ENCODE assay signal across 10 mouse cellular contexts in the genomic region with DNA sequence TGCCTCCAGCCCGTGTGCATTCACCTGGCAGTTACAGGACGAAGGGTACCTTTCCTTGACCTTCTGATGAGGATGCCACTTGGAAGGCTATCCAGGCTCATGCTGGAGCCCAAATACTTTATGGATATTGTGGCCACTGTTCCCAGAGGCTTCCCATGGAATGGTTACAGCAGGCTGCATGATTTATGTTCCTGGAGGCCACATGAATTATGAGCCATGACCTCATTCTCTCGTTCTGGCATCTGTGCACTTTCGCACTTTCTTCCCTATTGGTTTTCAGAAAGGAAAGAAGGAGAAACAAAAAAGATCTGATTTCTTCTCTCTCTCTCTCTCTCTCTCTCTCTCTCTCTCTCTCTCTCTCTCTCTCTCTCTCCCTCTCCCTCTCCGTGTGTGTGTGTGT.
DNase-seq lines count a peak whose midpoint lies in the region; ATAC-seq lines count a peak whose summit lies in the region.
"Had no signal": no experiment of that assay in that cellular context is flagged by ENCODE, and none has a peak within 500 bp of the region (broad histone marks: within the 10 kb centered on the region; RNA-seq: fewer than 3 reads in every experiment).

No protein-coding gene starts in this region.

- DNase-seq in embryonic facial prominence, embryonic 10.5 days (ENCODE audit: low spot score): no peak
- DNase-seq in lung, postnatal 10 days: peak; percentile 14
- no peak for DNase-seq in lung, postnatal 14 days
- no peak for DNase-seq in hindbrain, embryonic 11.5 days (ENCODE audit: low spot score)
- DNase-seq in neural tube, embryonic 10.5 days (ENCODE audit: extremely low spot score, low spot score): peak; percentile 44
- DNase-seq: cerebellum, postnatal 36 days had no signal

- 0 out of 2 replicates have a peak overlapping the region, but pooled peaks have one; percentile 14 for H3K27ac ChIP-seq in embryonic facial prominence, embryonic 12.5 days
- H3K27ac ChIP-seq in embryonic facial prominence, embryonic 10.5 days (replicated peaks): no peak overlapping the region
- peak overlapping the region; percentile 74 for H3K27ac ChIP-seq in hindbrain, embryonic 11.5 days (ENCODE audit: low read depth, low read length)
- H3K27ac ChIP-seq: macrophage had no signal

- no peaks in the 10 kb centered on the region for H3K9me3 ChIP-seq in embryonic facial prominence, embryonic 12.5 days
- no peaks in the 10 kb centered on the region for H3K9me3 ChIP-seq in embryonic facial prominence, embryonic 10.5 days
- no peaks in the 10 kb centered on the region for H3K9me3 ChIP-seq in hindbrain, embryonic 11.5 days (ENCODE audit: control insufficient read depth, low read length)

- H3K27me3 ChIP-seq in embryonic facial prominence, embryonic 12.5 days: no peaks in the 10 kb centered on the region
- no peaks in the 10 kb centered on the region for H3K27me3 ChIP-seq in embryonic facial prominence, embryonic 10.5 days (replicated peaks; ENCODE audit: low read depth, poor library complexity, severe bottlenecking)
- H3K27me3 ChIP-seq in hindbrain, embryonic 11.5 days (ENCODE audit: control insufficient read depth, insufficient read depth, low read length): no peaks in the 10 kb centered on the region

- H3K4me2 ChIP-seq in embryonic facial prominence, embryonic 12.5 days (replicated peaks): no peak overlapping the region
- no peak overlapping the region for H3K4me2 ChIP-seq in hindbrain, embryonic 11.5 days (replicated peaks; ENCODE audit: low read depth, low read length)

- 66% methylated on average over 4 of the region's 5 CpGs for WGBS in embryonic facial prominence, embryonic 12.5 days
- 75% methylated on average over 5 of the region's 5 CpGs for WGBS in embryonic facial prominence, embryonic 10.5 days
- WGBS in hindbrain, embryonic 11.5 days: 51% methylated on average over 5 of the region's 5 CpGs

- H3K4me3 ChIP-seq in embryonic facial prominence, embryonic 12.5 days: no peak overlapping the region
- no peak overlapping the region for H3K4me3 ChIP-seq in embryonic facial prominence, embryonic 10.5 days
- H3K4me3 ChIP-seq in hindbrain, embryonic 11.5 days (ENCODE audit: low read depth, low read length): no peak overlapping the region

- ATAC-seq in embryonic facial prominence, embryonic 12.5 days (ENCODE audit: insufficient number of reproducible peaks, insufficient read depth, low FRiP score, low TSS enrichment): no peak
- no peak for ATAC-seq in hindbrain, embryonic 11.5 days (ENCODE audit: low FRiP score)
- no peak for ATAC-seq in activated CD4-positive, CD25-positive, alpha-beta regulatory T cell, adult 4 months
- no peak for ATAC-seq in cerebellum, adult (ENCODE audit: insufficient number of reproducible peaks, low FRiP score, low TSS enrichment)

- no peaks in the 10 kb centered on the region for H3K36me3 ChIP-seq in embryonic facial prominence, embryonic 12.5 days
- no peaks in the 10 kb centered on the region for H3K36me3 ChIP-seq in embryonic facial prominence, embryonic 10.5 days (replicated peaks)
- H3K36me3 ChIP-seq in hindbrain, embryonic 11.5 days (ENCODE audit: control insufficient read depth, insufficient read depth, low read length): no peaks in the 10 kb centered on the region

- H3K4me1 ChIP-seq in embryonic facial prominence, embryonic 12.5 days: no peaks in the 10 kb centered on the region
- peaks cover 24% of the 10 kb centered on the region for H3K4me1 ChIP-seq in embryonic facial prominence, embryonic 10.5 days
- peaks cover 23% of the 10 kb centered on the region for H3K4me1 ChIP-seq in hindbrain, embryonic 11.5 days (replicated peaks; ENCODE audit: control insufficient read depth, insufficient read depth, low read length)

- H3K9ac ChIP-seq in embryonic facial prominence, embryonic 12.5 days: no peak overlapping the region
- no peak overlapping the region for H3K9ac ChIP-seq in hindbrain, embryonic 11.5 days (ENCODE audit: low read depth, low read length)

Comparison
In these comparisons a context has a peak if more than half of its experiments do, and no peak if none do; other contexts are left out.
1. DNase-seq: peak in lung, postnatal 10 days (single experiment) and neural tube, embryonic 10.5 days (single experiment); none in embryonic facial prominence, embryonic 10.5 days (single experiment), lung, postnatal 14 days (single experiment) and hindbrain, embryonic 11.5 days (single experiment).